Mouse (Mus musculus) G1E (cell line): ENCODE measurements at regions not wholly inside any gene's neighbourhood (a gene's known extent, or its start where the extent isn't known, plus 50 kb on each side); places are given as distances from the start of the nearest gene placed in this dataset.

ENCODE experiments used
- ATAC-seq: 2 replicates; pipeline ENCODE4 v1.8.0; 2016; ENCODE audit warnings: mild to moderate bottlenecking; ENCODE audit not compliant: insufficient number of reproducible peaks, poor library complexity, low FRiP score, severe bottlenecking; ENCODE audit errors: extremely low read depth
- DNase-seq: peaks from one replicate; pipeline ENCODE4 v3.0.0; 2012; ENCODE audit warnings: low spot score
- H3K27me3 ChIP-seq: 2 replicates; pipeline ENCODE4 v1.6.1; 2012; ENCODE audit warnings: mild to moderate bottlenecking, low read length, inconsistent platforms; ENCODE audit not compliant: insufficient read depth
- H3K36me3 ChIP-seq: replicated peaks from 2 replicates; pipeline ENCODE3; 2012; ENCODE audit warnings: mild to moderate bottlenecking, inconsistent platforms
- H3K4me1 ChIP-seq: 2 replicates; pipeline ENCODE4 v1.6.1; 2012; ENCODE audit warnings: low read depth, low read length, inconsistent platforms, mixed read lengths; ENCODE audit not compliant: insufficient read depth
- H3K4me3 ChIP-seq: 2 replicates; pipeline ENCODE4 v1.5.1; 2012; ENCODE audit warnings: low read depth, mild to moderate bottlenecking, inconsistent platforms, low read length, moderate library complexity, mixed read lengths
- H3K9me3 ChIP-seq: replicated peaks from 2 replicates; pipeline ENCODE4 v1.6.1; 2012; ENCODE audit warnings: inconsistent platforms
- CTCF ChIP-seq: IDR thresholded peaks from 2 replicates; pipeline ENCODE4 v1.5.1; 2012; ENCODE audit warnings: low read depth, low read length, inconsistent platforms, mixed read lengths
- GATA1 ChIP-seq: IDR thresholded peaks from 2 replicates; pipeline ENCODE4 v1.6.1; 2012; ENCODE audit warnings: borderline replicate concordance, low read length, inconsistent platforms, mixed read lengths
- GATA2 ChIP-seq: IDR thresholded peaks from 2 replicates; pipeline ENCODE4 v1.6.1; 2012; ENCODE audit warnings: low read depth, low read length, inconsistent platforms, borderline replicate concordance
- POLR2AphosphoS5 ChIP-seq: IDR thresholded peaks from 2 replicates; pipeline ENCODE4 v1.6.1; 2012; ENCODE audit warnings: low read depth, low read length, inconsistent platforms; ENCODE audit not compliant: insufficient replicate concordance
- TAL1 ChIP-seq: conservative IDR thresholded peaks from 2 replicates; pipeline ENCODE4 v1.6.1; 2012; ENCODE audit warnings: low read depth, low read length, inconsistent platforms, mixed read lengths

GRCm38 (mm10) chr1:57205198-57205987 lies 172.0 kb upstream of the 1700066M21Rik start:
- no peaks in the 10 kb centered on the region for H3K27me3 ChIP-seq
- TF ChIP-seq CTCF (peak; percentile 68; the same call in 1 of the 2 replicates), TAL1 (no peak)
- DNase-seq (no peak), ATAC-seq (peak; percentile 50; the same call in 1 of the 2 replicates)
- H3K4me1 ChIP-seq: no peaks in the 10 kb centered on the region
- H3K9me3 ChIP-seq: peaks cover 12% of the 10 kb centered on the region
- H3K36me3 ChIP-seq: no peaks in the 10 kb centered on the region
- no peak overlapping the region for H3K4me3 ChIP-seq

DNA sequence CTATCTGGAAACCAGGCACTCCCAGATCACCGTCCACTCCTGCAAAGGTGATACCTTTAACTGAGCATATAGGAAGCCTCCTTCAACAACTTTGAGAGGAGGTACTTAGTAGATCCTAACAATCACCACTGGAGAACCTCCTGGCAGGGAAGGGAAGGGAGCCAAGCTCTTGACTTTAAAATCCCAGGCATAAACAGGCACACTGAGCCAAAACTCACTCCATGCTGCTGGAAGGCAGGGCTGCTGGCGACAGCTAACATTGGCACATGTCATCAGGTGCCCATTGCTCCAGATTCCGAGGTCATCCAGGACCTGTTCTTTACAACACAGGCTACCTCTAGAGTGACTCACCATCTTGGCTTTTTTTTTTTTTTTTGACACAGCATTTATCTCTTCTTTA lies 170.9 kb upstream of the 1700066M21Rik start:
- ATAC-seq: no peak
- H3K4me3 ChIP-seq: no peak overlapping the region
- DNase-seq: no peak
- H3K4me1 ChIP-seq: no peaks in the 10 kb centered on the region
- peaks cover 16% of the 10 kb centered on the region for H3K9me3 ChIP-seq
- TF ChIP-seq GATA2: no peak
- TF ChIP-seq TAL1: no peak
- no peak for TF ChIP-seq CTCF
- TF ChIP-seq GATA1: no peak
- no peak for TF ChIP-seq POLR2AphosphoS5
- no peaks in the 10 kb centered on the region for H3K27me3 ChIP-seq
- H3K36me3 ChIP-seq: no peaks in the 10 kb centered on the region

GRCm38 (mm10) chr1:57206944-57207343 lies 170.5 kb upstream of the 1700066M21Rik start:
- ATAC-seq: no peak
- Histone ChIP-seq H3K27me3 (no peaks in the 10 kb centered on the region), H3K9me3 (peaks cover 15% of the 10 kb centered on the region), H3K4me3 (no peak overlapping the region), H3K36me3 (no peaks in the 10 kb centered on the region), H3K4me1 (no peaks in the 10 kb centered on the region)
- TF ChIP-seq CTCF: no peak
- TF ChIP-seq TAL1: no peak
- TF ChIP-seq GATA2: no peak
- no peak for DNase-seq

DNA sequence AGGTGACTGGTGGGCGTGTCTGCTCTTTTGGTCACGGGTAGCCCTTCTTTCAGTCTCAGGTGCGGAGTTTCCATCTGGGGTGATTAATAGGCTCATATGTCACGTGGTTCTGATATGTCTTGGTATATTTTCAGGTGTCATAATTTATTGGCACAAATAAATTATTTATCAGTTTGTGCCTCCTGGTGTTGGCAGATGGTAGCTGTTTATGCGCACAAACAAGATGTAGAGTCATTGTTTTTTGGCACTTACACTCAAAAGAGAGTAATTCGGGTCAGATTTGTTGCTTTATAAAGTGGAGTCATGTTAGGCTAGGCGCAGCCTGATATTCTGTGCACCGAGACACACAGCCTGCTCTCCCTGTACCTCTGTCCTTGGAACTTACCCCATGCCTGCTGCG lies 169.0 kb upstream of the 1700066M21Rik start:
- H3K27me3 ChIP-seq: no peaks in the 10 kb centered on the region
- no peaks in the 10 kb centered on the region for H3K36me3 ChIP-seq
- peaks cover 14% of the 10 kb centered on the region for H3K9me3 ChIP-seq
- no peak overlapping the region for H3K4me3 ChIP-seq
- DNase-seq (no peak), ATAC-seq (no peak)
- TF ChIP-seq GATA1: no peak
- no peak for TF ChIP-seq GATA2
- H3K4me1 ChIP-seq: no peaks in the 10 kb centered on the region

DNA sequence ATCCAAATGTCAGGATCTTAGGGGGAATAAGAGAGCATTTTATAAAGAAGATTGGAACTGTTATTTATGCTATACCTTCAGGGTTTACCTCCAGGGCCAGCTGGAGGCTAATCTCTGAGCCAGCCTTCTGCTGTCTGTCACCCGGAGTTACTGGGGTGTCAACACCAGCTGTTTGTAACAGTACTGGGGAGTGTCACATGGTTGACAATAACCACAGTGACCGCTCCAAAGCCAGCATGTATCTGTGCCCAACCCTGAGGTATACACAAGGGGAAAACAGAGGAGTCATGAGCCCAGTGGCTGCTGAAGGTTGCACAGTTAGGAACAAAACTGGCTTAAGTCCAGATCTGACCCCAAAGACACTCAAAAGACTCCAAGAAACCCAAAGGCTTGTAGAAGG lies 168.1 kb upstream of the 1700066M21Rik start:
- Histone ChIP-seq H3K36me3 (no peaks in the 10 kb centered on the region), H3K4me1 (no peaks in the 10 kb centered on the region), H3K9me3 (peaks cover 12% of the 10 kb centered on the region), H3K4me3 (no peak overlapping the region), H3K27me3 (no peaks in the 10 kb centered on the region)
- TF ChIP-seq TAL1 (no peak), POLR2AphosphoS5 (no peak), GATA2 (no peak), CTCF (no peak), GATA1 (no peak)
- DNase-seq (no peak), ATAC-seq (no peak)

- H3K9me3 ChIP-seq: peaks cover 14% of the 10 kb centered on the region
- H3K36me3 ChIP-seq: no peaks in the 10 kb centered on the region
- H3K4me1 ChIP-seq: no peaks in the 10 kb centered on the region
- ATAC-seq (no peak), DNase-seq (no peak)
- no peaks in the 10 kb centered on the region for H3K27me3 ChIP-seq
- H3K4me3 ChIP-seq: no peak overlapping the region
- TF ChIP-seq TAL1: no peak
- TF ChIP-seq CTCF: no peak
- TF ChIP-seq GATA1: no peak
- TF ChIP-seq GATA2: no peak
- no peak for TF ChIP-seq POLR2AphosphoS5
Measured at GRCm38 (mm10) chr1:57211046-57211445, 166.4 kb upstream of the 1700066M21Rik start.
